Mouse (Mus musculus): ENCODE data around the gene D5Ertd579e. TPM values are rescaled to one million over a fixed set of nuclear protein-coding genes. Genes with fewer than 3 reads are reported as not detected.

Gene D5Ertd579e
- total RNA-seq (2021), result 10 to 100 TPM; 86.4 to 98.1 TPM
- long read RNA-seq, experiment 1, full-length matches to known transcripts, result 29 of 79 reads
- long read RNA-seq, experiment 1, partial matches to known transcripts, result 18 of 79 reads
- long read RNA-seq, experiment 1, other reads (novel, unspliced or antisense), result 32 of 79 reads
- long read RNA-seq, experiment 2, full-length matches to known transcripts, result 30 of 78 reads
- long read RNA-seq, experiment 2, partial matches to known transcripts, result 11 of 78 reads
- long read RNA-seq, experiment 2, other reads (novel, unspliced or antisense), result 37 of 78 reads

DNA sequence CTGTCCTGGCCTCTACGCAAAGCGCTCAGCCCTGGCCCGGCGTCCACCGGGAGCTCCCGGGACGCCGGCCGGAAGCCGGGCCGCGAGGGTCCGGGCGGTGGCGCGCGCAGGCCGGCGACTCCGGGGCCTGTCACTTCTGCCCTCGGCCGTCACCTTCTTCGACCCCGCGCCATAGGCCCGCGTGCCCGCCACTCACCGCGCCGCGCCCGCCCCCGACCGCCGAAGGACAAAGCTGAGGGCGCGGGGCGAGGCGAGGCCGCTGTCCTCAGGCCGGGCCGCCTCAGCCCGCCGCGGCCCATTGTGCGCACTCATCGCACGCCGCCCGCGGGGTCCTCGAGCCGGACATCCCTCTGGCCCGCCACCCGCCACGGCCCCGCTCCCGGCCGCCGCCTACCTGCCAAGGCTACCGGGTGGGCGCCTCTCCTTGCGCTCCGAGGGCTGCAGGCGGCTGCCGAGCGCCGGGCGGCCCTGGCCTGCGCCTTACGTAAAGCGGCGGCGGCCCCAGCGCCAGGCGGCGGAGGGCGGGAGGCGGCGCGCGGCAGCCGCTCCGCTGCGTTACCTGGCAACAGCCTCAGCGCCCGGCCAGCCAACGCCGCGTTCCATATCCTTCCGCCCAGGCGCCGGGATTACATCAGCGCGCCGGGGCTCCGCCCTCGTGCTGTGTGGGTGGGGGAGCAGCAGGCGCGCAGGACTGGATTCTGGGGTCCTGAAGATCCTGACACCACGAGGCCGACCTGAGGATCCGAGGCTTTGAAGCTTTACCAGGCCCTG is at the start of gene D5Ertd579e:
Gene D5Ertd579e, minus strand, starts transcription at position 564 of the 771 bp plus-strand sequence.
- peak; percentile 97 for DNase-seq
- Histone ChIP-seq H3K27ac (peak within 1 kb of the TSS; percentile 97), H3K4me3 (peak within 1 kb of the TSS; percentile 80)
- intact Hi-C loops (cut with DNase I), result loop anchor here (2.0 to 5.0 kb wide), 3 partner anchors 17 to 93 kb away; no protein-coding TSS in a partner anchor
- TF ChIP-seq CTCF (IDR thresholded peaks at IDR 0.05), result peak; percentile 17; the same call in 1 of the 2 replicates

- Histone ChIP-seq H3K27ac (no peak overlapping the region), H3K4me3 (peak overlapping the region; percentile 51)
- intact Hi-C loops (cut with DNase I), result loop anchor here (2.0 to 10.0 kb wide), 3 partner anchors 157 to 279 kb away; no protein-coding TSS in a partner anchor
- peak; percentile 97 for TF ChIP-seq CTCF (IDR thresholded peaks at IDR 0.05)
- DNase-seq, result peak; percentile 86
These were observed 46.5 kb upstream of the D5Ertd579e start for GRCm38 (mm10) chr5:36742126-36742848.

DNA sequence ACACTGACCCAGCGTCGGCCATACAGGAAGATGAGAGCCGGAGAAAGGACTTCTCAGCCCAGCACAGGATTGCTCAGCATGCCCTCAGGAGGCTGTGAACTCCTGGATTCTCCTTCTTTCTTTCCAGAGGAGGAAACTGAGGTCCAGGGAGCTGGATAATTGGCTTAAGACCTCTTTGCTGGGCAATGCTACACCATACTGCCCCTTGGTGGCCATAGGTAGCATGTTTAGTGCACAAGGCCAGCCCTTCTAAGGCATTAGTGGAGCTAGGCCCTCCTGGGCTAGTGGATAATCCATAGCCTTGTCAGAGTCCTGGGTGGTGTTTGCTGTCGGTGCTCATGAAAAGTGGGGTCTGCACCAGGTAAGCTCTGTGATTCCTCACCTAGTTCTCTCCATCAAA is 44.0 kb upstream of the D5Ertd579e start:
- H3K4me3 ChIP-seq, result no peak overlapping the region
- intact Hi-C loops (cut with DNase I), result loop anchor here (1.0 to 10.0 kb wide), 4 partner anchors 45 to 208 kb away; no protein-coding TSS in a partner anchor
- peak; percentile 74 for TF ChIP-seq CTCF (IDR thresholded peaks at IDR 0.05)
- DNase-seq, result peak; percentile 60
- peak overlapping the region; percentile 89 for H3K27ac ChIP-seq

DNA sequence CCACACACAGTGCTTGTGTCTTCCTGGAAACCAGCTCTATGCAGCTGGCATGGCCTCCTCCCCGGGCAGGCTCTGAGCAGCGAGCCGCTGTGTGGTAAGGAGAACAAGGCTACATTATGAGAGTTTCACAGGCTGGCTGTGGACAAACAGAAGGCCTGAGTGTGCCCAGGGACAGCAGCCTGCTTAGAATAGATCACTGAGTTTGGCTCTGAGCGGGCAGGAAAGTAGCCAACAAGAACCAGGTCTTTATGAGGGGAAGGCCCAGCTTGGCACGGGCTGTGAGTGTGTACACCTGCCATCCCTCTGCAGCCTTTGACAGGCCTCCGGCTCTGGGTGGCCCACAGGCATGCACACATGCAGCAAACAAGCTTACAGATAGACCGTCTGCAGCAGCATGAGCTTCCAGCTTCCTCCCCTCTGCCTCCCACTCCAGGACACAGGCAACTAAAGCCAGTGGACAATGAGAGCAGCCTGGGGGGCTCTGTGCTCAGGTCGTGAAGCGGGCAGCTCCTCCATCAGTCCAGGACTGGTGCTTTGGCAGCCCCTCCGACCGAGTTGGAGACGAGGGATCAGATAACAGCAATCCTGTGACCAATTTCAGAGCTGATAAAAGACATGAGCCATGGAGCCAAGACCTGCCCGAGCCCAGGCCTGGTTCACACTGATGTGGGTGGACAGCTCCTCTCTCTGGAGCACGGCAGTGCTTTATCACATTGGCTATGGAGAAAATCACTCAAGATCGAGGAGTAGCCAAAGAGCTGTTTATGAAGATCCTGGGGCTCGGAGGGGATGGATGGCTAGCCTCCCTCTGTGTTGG is 43.2 kb upstream of the D5Ertd579e start:
- no peak for TF ChIP-seq CTCF (IDR thresholded peaks at IDR 0.05)
- H3K4me3 ChIP-seq, result peak overlapping the region; percentile 30
- H3K27ac ChIP-seq, result peak overlapping the region; percentile 89
- DNase-seq, result peak; percentile 87
- intact Hi-C loops (cut with DNase I), result loop anchor here (2.0 kb wide), 1 partner anchor 44 kb away; no protein-coding TSS in a partner anchor

DNA sequence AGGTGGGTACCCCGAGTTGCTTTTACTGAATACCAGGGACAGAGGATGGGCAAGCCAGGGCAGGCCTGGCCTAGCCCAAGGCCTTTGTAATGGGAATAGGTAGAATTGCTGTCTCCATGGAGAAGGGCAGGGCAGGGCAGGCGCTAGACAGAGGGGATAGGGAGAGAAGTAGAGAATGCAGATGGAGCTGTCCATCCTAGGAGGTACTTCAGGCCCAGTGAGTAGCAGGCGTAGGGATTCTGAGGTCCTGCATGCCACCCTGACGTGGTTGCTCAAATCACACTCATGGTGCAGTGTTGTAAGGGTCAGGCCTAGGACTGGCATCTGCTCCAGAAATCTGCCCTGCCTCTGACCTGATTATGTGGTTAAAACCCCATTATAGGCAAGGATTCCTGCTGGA is 41.9 kb upstream of the D5Ertd579e start:
- no peak for TF ChIP-seq CTCF (IDR thresholded peaks at IDR 0.05)
- no peak overlapping the region for H3K4me3 ChIP-seq
- intact Hi-C loops (cut with DNase I), result loop anchor here (2.0 kb wide), 2 partner anchors 23 to 43 kb away; no protein-coding TSS in a partner anchor

GRCm38 (mm10) chr5:36736009-36736408 is 40.2 kb upstream of the D5Ertd579e start:
- no peak overlapping the region; the same call in 1 of the 2 replicates for H3K27ac ChIP-seq
- no peak overlapping the region for H3K4me3 ChIP-seq
- DNase-seq, result peak; percentile 61
- no peak for TF ChIP-seq CTCF (IDR thresholded peaks at IDR 0.05)
- intact Hi-C loops (cut with DNase I), result loop anchor here (2.0 kb wide), 1 partner anchor 21 kb away; no protein-coding TSS in a partner anchor

More for the DNA sequence above, 41.9 kb upstream of the D5Ertd579e start:
- H3K27ac ChIP-seq, result peak overlapping the region; percentile 89
- DNase-seq, result no peak

DNA sequence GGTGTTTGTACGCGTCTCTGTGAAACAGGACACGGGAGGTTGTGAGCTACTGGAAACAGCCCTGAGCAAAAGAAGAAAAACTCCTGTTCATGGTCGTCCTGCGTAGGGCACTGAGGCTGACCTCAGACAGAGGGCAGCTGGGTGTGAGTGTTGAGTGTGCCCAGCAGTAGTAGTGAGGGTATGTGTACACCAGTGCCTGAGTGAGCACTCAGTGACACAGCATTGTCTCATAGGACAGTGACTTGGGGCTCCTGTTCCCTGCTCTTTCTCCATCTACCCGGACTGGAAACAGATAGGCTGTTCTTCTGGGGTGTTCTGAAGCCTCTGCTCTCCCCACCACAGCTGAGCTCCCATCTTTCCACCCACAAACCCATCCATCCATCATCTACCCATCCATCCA is 39.3 kb upstream of the D5Ertd579e start:
- no peak for DNase-seq
- intact Hi-C loops (cut with DNase I), result no loop called here
- no peak overlapping the region for H3K4me3 ChIP-seq
- TF ChIP-seq CTCF (IDR thresholded peaks at IDR 0.05), result no peak
- no peak overlapping the region for H3K27ac ChIP-seq

DNA sequence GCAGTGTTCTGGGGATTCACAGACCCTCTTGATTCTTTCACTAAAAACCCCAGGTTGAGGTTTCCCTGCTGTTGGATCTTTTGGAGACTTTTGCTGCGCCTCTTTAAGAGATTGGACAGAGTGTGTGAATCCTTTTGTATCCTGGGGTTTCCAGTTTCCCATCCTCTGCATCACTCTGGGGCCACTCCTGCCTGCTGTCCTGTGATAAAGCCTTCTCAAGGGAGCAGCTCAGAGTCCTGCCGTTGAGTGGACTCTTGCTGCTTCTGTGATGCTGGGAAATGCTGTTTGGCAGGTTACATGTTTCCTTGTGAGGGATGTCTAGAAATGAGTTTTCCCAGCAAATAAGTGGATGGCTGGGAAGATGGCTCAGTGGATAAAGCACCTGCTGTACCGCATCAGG is 37.6 kb upstream of the D5Ertd579e start:
- TF ChIP-seq CTCF (IDR thresholded peaks at IDR 0.05), result no peak
- no peak for DNase-seq
- H3K4me3 ChIP-seq, result no peak overlapping the region
- intact Hi-C loops (cut with DNase I), result no loop called here
- no peak overlapping the region for H3K27ac ChIP-seq

DNA sequence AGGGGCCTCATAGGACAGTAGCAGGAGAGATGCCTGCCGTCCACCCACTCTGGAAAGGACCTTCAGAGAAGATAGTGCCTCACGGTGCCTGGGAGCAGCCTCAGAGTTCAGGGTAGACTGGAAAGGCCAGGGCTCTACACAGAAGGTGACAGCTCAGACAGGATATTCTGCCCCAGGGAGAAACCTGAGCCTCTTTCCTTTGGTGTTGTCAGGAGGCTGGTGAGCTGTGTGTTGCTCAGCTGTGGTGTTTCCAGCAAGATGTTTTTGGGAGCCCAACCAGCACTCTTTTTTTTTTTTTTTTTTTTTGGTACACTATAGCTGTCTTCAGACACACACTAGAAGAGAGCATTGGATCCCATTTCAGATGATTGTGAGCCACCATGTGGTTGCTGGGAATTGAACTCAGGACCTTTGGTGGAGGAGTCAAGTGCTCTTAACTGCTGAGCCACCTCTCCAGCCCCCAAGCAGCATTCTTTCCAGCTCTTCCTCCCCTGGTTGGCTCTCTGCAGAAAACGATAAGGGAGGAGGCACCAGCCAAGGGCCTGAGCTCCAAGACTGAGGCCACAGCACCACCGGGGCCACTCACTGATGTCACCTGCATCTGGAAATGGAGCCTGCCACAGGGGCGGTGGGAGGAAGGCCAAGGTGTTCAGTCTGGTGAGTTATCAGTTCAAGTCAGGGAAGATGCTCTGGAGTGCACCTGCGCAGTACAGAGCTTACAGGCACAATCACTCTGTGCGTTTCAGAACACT is 36.3 kb upstream of the D5Ertd579e start:
- intact Hi-C loops (cut with DNase I), result no loop called here
- no peak for TF ChIP-seq CTCF (IDR thresholded peaks at IDR 0.05)
- Histone ChIP-seq H3K4me3 (no peak overlapping the region), H3K27ac (peak overlapping the region; percentile 62)
- no peak for DNase-seq

- no peak overlapping the region for H3K4me3 ChIP-seq
- intact Hi-C loops (cut with DNase I), result no loop called here
- DNase-seq, result no peak
- TF ChIP-seq CTCF (IDR thresholded peaks at IDR 0.05), result no peak
- peak overlapping the region; percentile 38; the same call in 1 of the 2 replicates for H3K27ac ChIP-seq
These were observed 34.9 kb upstream of the D5Ertd579e start for GRCm38 (mm10) chr5:36730689-36731088.

DNA sequence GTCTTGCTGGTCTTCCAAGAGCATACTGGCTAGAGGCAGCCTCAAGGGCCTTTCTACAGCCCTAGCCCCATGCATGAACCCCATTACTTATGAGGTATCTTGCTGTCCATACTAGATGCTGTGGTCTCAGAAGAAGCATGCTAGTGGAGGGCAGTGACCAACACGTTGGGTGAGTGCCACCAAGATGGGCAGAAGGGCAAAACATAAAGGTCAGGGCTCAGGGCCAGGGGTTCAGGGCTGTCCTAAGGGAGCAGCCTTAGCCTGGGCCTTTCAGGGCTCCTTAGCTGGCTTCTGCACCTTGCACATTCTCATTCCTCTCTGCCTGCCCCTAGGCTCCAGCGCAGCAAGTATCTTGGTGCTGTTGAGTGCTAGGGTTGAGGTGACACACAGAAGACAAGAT is 34.1 kb upstream of the D5Ertd579e start:
- intact Hi-C loops (cut with DNase I), result no loop called here
- no peak for TF ChIP-seq CTCF (IDR thresholded peaks at IDR 0.05)
- H3K27ac ChIP-seq, result peak overlapping the region; percentile 78
- H3K4me3 ChIP-seq, result no peak overlapping the region
- no peak for DNase-seq
